Mouse (Mus musculus) hindbrain, embryonic 15.5 days (tissue): ENCODE measurements around the gene Runx3. TPM values are rescaled to one million over a fixed set of nuclear protein-coding genes. Genes with fewer than 3 reads are reported as not detected.

Source experiments
- ATAC-seq: fragments of 200-750 bp; cut with Nextera tagmentation; 2 replicates; pipeline ENCODE4 v1.8.0; 2017; ENCODE audit warnings: low read depth, moderate number of reproducible peaks, moderate TSS enrichment; ENCODE audit not compliant: low FRiP score
- H3K27ac ChIP-seq: fragments of 300-500 bp; sonication (generic); replicated peaks from 2 replicates; pipeline ENCODE4 v1.5.1; 2015; ENCODE audit warnings: mild to moderate bottlenecking, inconsistent platforms
- H3K27me3 ChIP-seq: fragments of 300-500 bp; sonication (generic); 2 replicates; pipeline ENCODE4 v1.6.1; 2015; ENCODE audit warnings: control low read depth, inconsistent platforms
- H3K36me3 ChIP-seq: fragments of 300-500 bp; sonication (generic); 2 replicates; pipeline ENCODE4 v1.6.1; 2015; ENCODE audit warnings: control low read depth, inconsistent platforms
- H3K4me1 ChIP-seq: fragments of 300-500 bp; sonication (generic); replicated peaks from 2 replicates; pipeline ENCODE4 v1.6.1; 2015; ENCODE audit warnings: control low read depth, inconsistent platforms
- H3K4me2 ChIP-seq: fragments of 300-500 bp; sonication (generic); 2 replicates; pipeline ENCODE4 v1.6.1; 2015; ENCODE audit warnings: moderate library complexity, mild to moderate bottlenecking, inconsistent platforms
- H3K4me3 ChIP-seq: fragments of 300-500 bp; sonication (generic); 2 replicates; pipeline ENCODE4 v1.5.1; 2015; ENCODE audit warnings: mild to moderate bottlenecking, inconsistent platforms
- H3K9ac ChIP-seq: fragments of 300-500 bp; sonication (generic); 2 replicates; pipeline ENCODE4 v1.6.1; 2015; ENCODE audit warnings: inconsistent platforms
- H3K9me3 ChIP-seq: fragments of 300-500 bp; sonication (generic); 2 replicates; pipeline ENCODE4 v1.6.1; 2016; ENCODE audit warnings: control low read depth, inconsistent platforms
- WGBS: fragments of 180-500 bp; shearing (Covaris S2); methylation state at CpG from one replicate; pipeline ENCODE4 v1.1.7; 2015; 5-methylcytosine and 5-hydroxymethylcytosine counted together
- polyA plus RNA-seq: library from polyadenylated mRNA; unstranded; fragments of >200 nt; fragmentation: Nextera tagmentation; extraction: Ambion mirVana; gene quantifications from 2 replicates; pipeline ENCODE4 v1.2.1, GENCODE M21; 2015

Gene Runx3
- polyA plus RNA-seq, 1 experiment from 2014 or later, result 0.05 TPM

- Histone ChIP-seq H3K4me2 (no peak overlapping the region), H3K9me3 (no peaks in the 10 kb centered on the region), H3K4me1 (peaks cover 14% of the 10 kb centered on the region), H3K27me3 (peaks cover 80% of the 10 kb centered on the region), H3K9ac (no peak overlapping the region), H3K4me3 (no peak overlapping the region), H3K36me3 (no peaks in the 10 kb centered on the region), H3K27ac (no peak overlapping the region)
- WGBS, result under 1% methylated on average over 39 of the region's 39 CpGs
- ATAC-seq, result no peak
Observed at GRCm38 (mm10) chr4:135153260-135154088, 33.0 kb downstream of the Runx3 start.

- Histone ChIP-seq H3K4me2 (no peak overlapping the region), H3K27ac (no peak overlapping the region), H3K36me3 (no peaks in the 10 kb centered on the region), H3K9ac (no peak overlapping the region), H3K4me1 (peaks cover 14% of the 10 kb centered on the region), H3K27me3 (peaks cover 80% of the 10 kb centered on the region), H3K4me3 (no peak overlapping the region), H3K9me3 (no peaks in the 10 kb centered on the region)
- ATAC-seq, result no peak
- 2% methylated on average over 21 of the region's 21 CpGs for WGBS
Observed at GRCm38 (mm10) chr4:135154089-135154949, 33.9 kb downstream of the Runx3 start.

- Histone ChIP-seq H3K4me3 (no peak overlapping the region), H3K27ac (no peak overlapping the region), H3K4me1 (peaks cover 14% of the 10 kb centered on the region), H3K9me3 (no peaks in the 10 kb centered on the region), H3K9ac (no peak overlapping the region), H3K4me2 (no peak overlapping the region), H3K36me3 (no peaks in the 10 kb centered on the region), H3K27me3 (peaks cover 78% of the 10 kb centered on the region)
- ATAC-seq, result no peak
- 2% methylated on average over 28 of the region's 31 CpGs for WGBS
Observed at GRCm38 (mm10) chr4:135155106-135155800, 34.8 kb downstream of the Runx3 start.

GRCm38 (mm10) chr4:135155805-135156469, 35.5 kb downstream of the Runx3 start:
- WGBS, result 7% methylated on average over 15 of the region's 15 CpGs
- Histone ChIP-seq H3K27me3 (peaks cover 71% of the 10 kb centered on the region), H3K27ac (no peak overlapping the region), H3K9ac (no peak overlapping the region), H3K36me3 (no peaks in the 10 kb centered on the region), H3K4me1 (peaks cover 14% of the 10 kb centered on the region), H3K9me3 (no peaks in the 10 kb centered on the region), H3K4me3 (no peak overlapping the region), H3K4me2 (no peak overlapping the region)
- no peak for ATAC-seq

GRCm38 (mm10) chr4:135156531-135156930, 36.1 kb downstream of the Runx3 start:
- WGBS, result 6% methylated on average over 6 of the region's 6 CpGs
- no peak overlapping the region for H3K4me2 ChIP-seq
- peaks cover 70% of the 10 kb centered on the region for H3K27me3 ChIP-seq
- peaks cover 14% of the 10 kb centered on the region for H3K4me1 ChIP-seq
- H3K9ac ChIP-seq, result no peak overlapping the region
- H3K36me3 ChIP-seq, result no peaks in the 10 kb centered on the region
- ATAC-seq, result no peak
- H3K9me3 ChIP-seq, result no peaks in the 10 kb centered on the region
- no peak overlapping the region for H3K27ac ChIP-seq
- no peak overlapping the region for H3K4me3 ChIP-seq

GRCm38 (mm10) chr4:135157329-135157728, 36.9 kb downstream of the Runx3 start:
- Histone ChIP-seq H3K9me3 (no peaks in the 10 kb centered on the region), H3K4me3 (no peak overlapping the region), H3K9ac (no peak overlapping the region), H3K4me2 (no peak overlapping the region), H3K27me3 (peaks cover 64% of the 10 kb centered on the region), H3K36me3 (no peaks in the 10 kb centered on the region), H3K4me1 (peaks cover 10% of the 10 kb centered on the region), H3K27ac (no peak overlapping the region)
- ATAC-seq, result no peak
- WGBS, result 10% methylated on average over 6 of the region's 6 CpGs

GRCm38 (mm10) chr4:135158724-135159409, 38.4 kb downstream of the Runx3 start:
- Histone ChIP-seq H3K4me2 (no peak overlapping the region), H3K4me1 (peaks cover 5% of the 10 kb centered on the region; the same call in 1 of the 2 replicates), H3K27ac (no peak overlapping the region), H3K9me3 (no peaks in the 10 kb centered on the region), H3K9ac (no peak overlapping the region), H3K4me3 (no peak overlapping the region), H3K27me3 (peaks cover 55% of the 10 kb centered on the region), H3K36me3 (no peaks in the 10 kb centered on the region)
- whole genome bisulfite sequencing, result 9% methylated on average over 9 of the region's 9 CpGs
- no peak for ATAC-seq

- no peak for ATAC-seq
- no peak overlapping the region for H3K4me2 ChIP-seq
- H3K4me3 ChIP-seq, result no peak overlapping the region
- 68% methylated on average over 2 of the region's 2 CpGs for WGBS
- H3K9ac ChIP-seq, result no peak overlapping the region
- H3K27me3 ChIP-seq, result peaks cover 57% of the 10 kb centered on the region
- H3K36me3 ChIP-seq, result no peaks in the 10 kb centered on the region
- H3K9me3 ChIP-seq, result no peaks in the 10 kb centered on the region
- H3K27ac ChIP-seq, result no peak overlapping the region
- H3K4me1 ChIP-seq, result peaks cover 5% of the 10 kb centered on the region; the same call in 1 of the 2 replicates
Observed at GRCm38 (mm10) chr4:135159663-135160062, 39.2 kb downstream of the Runx3 start.

- Histone ChIP-seq H3K9ac (no peak overlapping the region), H3K9me3 (no peaks in the 10 kb centered on the region), H3K4me3 (no peak overlapping the region), H3K27me3 (peaks cover 59% of the 10 kb centered on the region), H3K4me2 (no peak overlapping the region), H3K36me3 (no peaks in the 10 kb centered on the region), H3K4me1 (peaks cover 5% of the 10 kb centered on the region; the same call in 1 of the 2 replicates), H3K27ac (no peak overlapping the region)
- 68% methylated on average over 3 of the region's 3 CpGs for WGBS
- no peak for ATAC-seq
Observed at GRCm38 (mm10) chr4:135160168-135160567, 39.7 kb downstream of the Runx3 start.

GRCm38 (mm10) chr4:135161441-135161840, 41.0 kb downstream of the Runx3 start:
- Histone ChIP-seq H3K4me1 (peaks cover 8% of the 10 kb centered on the region; the same call in 1 of the 2 replicates), H3K27ac (no peak overlapping the region), H3K4me3 (no peak overlapping the region), H3K27me3 (peaks cover 59% of the 10 kb centered on the region), H3K36me3 (no peaks in the 10 kb centered on the region), H3K9ac (no peak overlapping the region), H3K9me3 (no peaks in the 10 kb centered on the region), H3K4me2 (no peak overlapping the region)
- 90% methylated on average over 11 of the region's 11 CpGs for WGBS
- no peak for ATAC-seq

GRCm38 (mm10) chr4:135165761-135166160, 45.3 kb downstream of the Runx3 start:
- WGBS, result 57% methylated on average over 6 of the region's 6 CpGs
- Histone ChIP-seq H3K4me2 (no peak overlapping the region), H3K36me3 (no peaks in the 10 kb centered on the region), H3K4me1 (peaks cover 11% of the 10 kb centered on the region; the same call in 1 of the 2 replicates), H3K9ac (no peak overlapping the region), H3K4me3 (no peak overlapping the region), H3K9me3 (no peaks in the 10 kb centered on the region), H3K27me3 (peaks cover 54% of the 10 kb centered on the region), H3K27ac (no peak overlapping the region)
- no peak for ATAC-seq
